Mouse (Mus musculus) liver, embryonic 15.5 days (tissue): ENCODE results near the gene Rec8. TPM values are rescaled to one million over a fixed set of nuclear protein-coding genes. Genes with fewer than 3 reads are reported as not detected.

ENCODE experiments used
- ATAC-seq: fragments of 200-750 bp; cut with Nextera tagmentation; 2 replicates; pipeline ENCODE4 v1.8.0; 2017; ENCODE audit warnings: moderate number of reproducible peaks, mild to moderate bottlenecking, moderate library complexity; ENCODE audit not compliant: insufficient read depth
- H3K27ac ChIP-seq: fragments of 300-500 bp; sonication (generic); replicated peaks from 2 replicates; pipeline ENCODE4 v1.5.1; 2015; ENCODE audit warnings: mild to moderate bottlenecking, inconsistent platforms
- H3K27me3 ChIP-seq: fragments of 300-500 bp; sonication (generic); 2 replicates; pipeline ENCODE4 v1.6.1; 2015; ENCODE audit warnings: mild to moderate bottlenecking, inconsistent platforms
- H3K36me3 ChIP-seq: fragments of 300-500 bp; sonication (generic); replicated peaks from 2 replicates; pipeline ENCODE4 v1.6.1; 2015; ENCODE audit warnings: moderate library complexity, mild to moderate bottlenecking, inconsistent platforms
- H3K4me1 ChIP-seq: fragments of 300-500 bp; sonication (generic); replicated peaks from 2 replicates; pipeline ENCODE4 v1.6.1; 2015; ENCODE audit warnings: inconsistent platforms
- H3K4me2 ChIP-seq: fragments of 300-500 bp; sonication (generic); 2 replicates; pipeline ENCODE4 v1.6.1; 2015; ENCODE audit warnings: moderate library complexity, mild to moderate bottlenecking, inconsistent platforms
- H3K4me3 ChIP-seq: fragments of 300-500 bp; sonication (generic); replicated peaks from 2 replicates; pipeline ENCODE4 v1.5.1; 2015; ENCODE audit warnings: mild to moderate bottlenecking, inconsistent platforms
- H3K9ac ChIP-seq: fragments of 300-500 bp; sonication (generic); 2 replicates; pipeline ENCODE4 v1.6.1; 2015; ENCODE audit warnings: moderate library complexity, mild to moderate bottlenecking, inconsistent platforms
- H3K9me3 ChIP-seq: fragments of 300-500 bp; sonication (generic); replicated peaks from 2 replicates; pipeline ENCODE4 v1.6.1; 2016; ENCODE audit warnings: inconsistent platforms
- WGBS: fragments of 180-500 bp; shearing (Covaris S2); methylation state at CpG from one replicate; pipeline ENCODE4 v1.1.7; 2015; ENCODE audit warnings: mixed read lengths; ENCODE audit not compliant: insufficient replicate concordance; 5-methylcytosine and 5-hydroxymethylcytosine counted together
- polyA plus RNA-seq: library from polyadenylated mRNA; unstranded; fragments of >200 nt; fragmentation: Nextera tagmentation; extraction: Ambion mirVana; gene quantifications from 2 replicates; pipeline ENCODE4 v1.2.1, GENCODE M21; 2015

Rec8 gene
- polyA plus RNA-seq, 1 experiment from 2014 or later = 1.7 TPM

GRCm38 (mm10) chr14:55616844-55617243 lies 993 bp upstream of the Rec8 start:
- WGBS = 50% methylated on average over 2 of the region's 2 CpGs
- ATAC-seq = no peak
- no peak overlapping the region for H3K9ac ChIP-seq
- peaks cover 67% of the 10 kb centered on the region for H3K4me1 ChIP-seq
- no peak overlapping the region for H3K4me3 ChIP-seq
- no peaks in the 10 kb centered on the region for H3K27me3 ChIP-seq
- H3K36me3 ChIP-seq = no peaks in the 10 kb centered on the region
- H3K4me2 ChIP-seq = no peak overlapping the region; the same call in 1 of the 2 replicates
- peak overlapping the region; percentile 86 for H3K27ac ChIP-seq
- no peaks in the 10 kb centered on the region for H3K9me3 ChIP-seq

- peak; percentile 38 for ATAC-seq
- Histone ChIP-seq H3K9me3 (no peaks in the 10 kb centered on the region), H3K4me1 (peaks cover 62% of the 10 kb centered on the region)
Measured at GRCm38 (mm10) chr14:55618486-55619195, 804 bp downstream of the Rec8 start.

GRCm38 (mm10) chr14:55628077-55628827 lies 10.4 kb downstream of the Rec8 start:
- no peak overlapping the region for H3K27ac ChIP-seq
- H3K27me3 ChIP-seq = no peaks in the 10 kb centered on the region
- H3K4me1 ChIP-seq = peaks cover 21% of the 10 kb centered on the region
- WGBS = 77% methylated on average over 27 of the region's 27 CpGs
- H3K4me3 ChIP-seq = no peak overlapping the region
- no peak overlapping the region for H3K4me2 ChIP-seq
- peaks cover 89% of the 10 kb centered on the region for H3K36me3 ChIP-seq
- H3K9me3 ChIP-seq = no peaks in the 10 kb centered on the region
- peak; percentile 52 for ATAC-seq
- H3K9ac ChIP-seq = no peak overlapping the region

More at GRCm38 (mm10) chr14:55618486-55619195, 804 bp downstream of the Rec8 start:
- Histone ChIP-seq H3K27me3 (no peaks in the 10 kb centered on the region), H3K9ac (peak overlapping the region; percentile 39; the same call in 1 of the 2 replicates), H3K36me3 (no peaks in the 10 kb centered on the region), H3K4me3 (peak overlapping the region; percentile 43), H3K27ac (peak overlapping the region; percentile 48; the same call in 1 of the 2 replicates), H3K4me2 (peak overlapping the region; percentile 77)
- WGBS = 20% methylated on average over 22 of the region's 22 CpGs

GRCm38 (mm10) chr14:55629312-55629711 lies 11.5 kb downstream of the Rec8 start:
- 34% methylated on average over 5 of the region's 5 CpGs for WGBS
- no peak overlapping the region for H3K4me2 ChIP-seq
- ATAC-seq = no peak
- H3K36me3 ChIP-seq = peaks cover 100% of the 10 kb centered on the region
- no peak overlapping the region for H3K4me3 ChIP-seq
- H3K27ac ChIP-seq = no peak overlapping the region
- no peaks in the 10 kb centered on the region for H3K9me3 ChIP-seq
- H3K4me1 ChIP-seq = peaks cover 21% of the 10 kb centered on the region
- H3K9ac ChIP-seq = no peak overlapping the region
- no peaks in the 10 kb centered on the region for H3K27me3 ChIP-seq

GRCm38 (mm10) chr14:55634874-55635522 lies 17.2 kb downstream of the Rec8 start:
- Histone ChIP-seq H3K4me1 (peaks cover 26% of the 10 kb centered on the region), H3K27me3 (no peaks in the 10 kb centered on the region), H3K9me3 (no peaks in the 10 kb centered on the region), H3K27ac (peak overlapping the region; percentile 65; the same call in 1 of the 2 replicates), H3K4me2 (peak overlapping the region; percentile 97), H3K9ac (peak overlapping the region; percentile 58), H3K4me3 (peak overlapping the region; percentile 67), H3K36me3 (peaks cover 84% of the 10 kb centered on the region)
- peak; percentile 38 for ATAC-seq
- WGBS = 4% methylated on average over 23 of the region's 23 CpGs

GRCm38 (mm10) chr14:55635523-55636007 lies 17.7 kb downstream of the Rec8 start, which contains the start of gene Ipo4:
Gene Ipo4 (minus strand): TSS chr14:55635957.
- peak within 1 kb of the TSS; percentile 58 for H3K9ac ChIP-seq
- under 1% methylated on average over 33 of the region's 33 CpGs for WGBS
- peaks cover 84% of the 10 kb centered on the region for H3K36me3 ChIP-seq
- peak within 1 kb of the TSS; percentile 97 for H3K4me2 ChIP-seq
- peak within 1 kb of the TSS; percentile 65 for H3K27ac ChIP-seq
- H3K4me3 ChIP-seq = peak within 1 kb of the TSS; percentile 67
- ATAC-seq = peak; percentile 78
- H3K9me3 ChIP-seq = no peaks in the 10 kb centered on the region
- peaks cover 30% of the 10 kb centered on the region for H3K4me1 ChIP-seq
- no peaks in the 10 kb centered on the region for H3K27me3 ChIP-seq

- H3K4me1 ChIP-seq = peaks cover 50% of the 10 kb centered on the region
- no peak within 1 kb of the TSS for H3K4me3 ChIP-seq
- H3K27ac ChIP-seq = no peak within 1 kb of the TSS
- WGBS = 89% methylated on average over 9 of the region's 9 CpGs
- no peak for ATAC-seq
- peaks cover 75% of the 10 kb centered on the region for H3K36me3 ChIP-seq
- H3K9me3 ChIP-seq = no peaks in the 10 kb centered on the region
- no peaks in the 10 kb centered on the region for H3K27me3 ChIP-seq
- H3K9ac ChIP-seq = no peak within 1 kb of the TSS
- no peak within 1 kb of the TSS for H3K4me2 ChIP-seq
Measured at GRCm38 (mm10) chr14:55637795-55638194, 20.0 kb downstream of the Rec8 start, which contains the start of gene Gm49378. Gene Gm49378 (minus strand): TSS chr14:55637895.

- H3K4me2 ChIP-seq = no peak overlapping the region
- no peak overlapping the region for H3K27ac ChIP-seq
- no peaks in the 10 kb centered on the region for H3K27me3 ChIP-seq
- peaks cover 55% of the 10 kb centered on the region for H3K4me1 ChIP-seq
- H3K9me3 ChIP-seq = no peaks in the 10 kb centered on the region
- H3K9ac ChIP-seq = no peak overlapping the region
- peaks cover 60% of the 10 kb centered on the region for H3K36me3 ChIP-seq
- 90% methylated on average over 14 of the region's 14 CpGs for WGBS
- H3K4me3 ChIP-seq = no peak overlapping the region
- ATAC-seq = no peak
Measured at GRCm38 (mm10) chr14:55640816-55641215, 23.0 kb downstream of the Rec8 start.

- peaks cover 54% of the 10 kb centered on the region for H3K4me1 ChIP-seq
- 84% methylated on average over 13 of the region's 13 CpGs for WGBS
- no peak overlapping the region for H3K9ac ChIP-seq
- ATAC-seq = no peak
- peak overlapping the region; percentile 96; the same call in 1 of the 2 replicates for H3K4me3 ChIP-seq
- no peaks in the 10 kb centered on the region for H3K27me3 ChIP-seq
- H3K9me3 ChIP-seq = no peaks in the 10 kb centered on the region
- peaks cover 62% of the 10 kb centered on the region for H3K36me3 ChIP-seq
- peak overlapping the region; percentile 90; the same call in 1 of the 2 replicates for H3K4me2 ChIP-seq
- no peak overlapping the region for H3K27ac ChIP-seq
Measured at GRCm38 (mm10) chr14:55641291-55641690, 23.5 kb downstream of the Rec8 start.

GRCm38 (mm10) chr14:55642679-55643059 lies 24.8 kb downstream of the Rec8 start:
- H3K27me3 ChIP-seq = no peaks in the 10 kb centered on the region
- ATAC-seq = no peak; the same call in 1 of the 2 replicates
- peak overlapping the region; percentile 96 for H3K4me3 ChIP-seq
- peak overlapping the region; percentile 90 for H3K4me2 ChIP-seq
- peaks cover 57% of the 10 kb centered on the region for H3K36me3 ChIP-seq
- H3K4me1 ChIP-seq = peaks cover 62% of the 10 kb centered on the region
- WGBS = 19% methylated on average over 8 of the region's 8 CpGs
- peak overlapping the region; percentile 91 for H3K27ac ChIP-seq
- H3K9me3 ChIP-seq = no peaks in the 10 kb centered on the region
- H3K9ac ChIP-seq = peak overlapping the region; percentile 97
